Mouse (Mus musculus): ENCODE data around the gene Eef1g. TPM values are rescaled to one million over a fixed set of nuclear protein-coding genes. Genes with fewer than 3 reads are reported as not detected.

The Eef1g gene
- polyA plus RNA-seq, 1 experiment from 2014 or later: 550 TPM

- H3K4me1 ChIP-seq: peaks cover 28% of the 10 kb centered on the region
- no peak for DNase-seq (ENCODE audit: low spot score)
- peak overlapping the region; percentile 89 for H3K4me3 ChIP-seq
- WGBS: 79% methylated on average over 7 of the region's 7 CpGs
- no peaks in the 10 kb centered on the region for H3K9me3 ChIP-seq
- H3K36me3 ChIP-seq (replicated peaks): peaks cover 66% of the 10 kb centered on the region
- H3K27me3 ChIP-seq (replicated peaks; ENCODE audit: low read depth, poor library complexity, severe bottlenecking): no peaks in the 10 kb centered on the region
- H3K27ac ChIP-seq (replicated peaks): peak overlapping the region; percentile 12; the same call in 1 of the 2 replicates
Observed at GRCm38 (mm10) chr19:8930771-8931170, 36.1 kb upstream of the Eef1g start.

GRCm38 (mm10) chr19:8936736-8937135, 30.1 kb upstream of the Eef1g start:
- Histone ChIP-seq H3K9me3 (no peaks in the 10 kb centered on the region), H3K4me3 (no peak overlapping the region), H3K27me3 (replicated peaks; ENCODE audit: low read depth, poor library complexity, severe bottlenecking) (no peaks in the 10 kb centered on the region), H3K36me3 (replicated peaks) (peaks cover 81% of the 10 kb centered on the region), H3K4me1 (peaks cover 14% of the 10 kb centered on the region), H3K27ac (replicated peaks) (no peak overlapping the region)
- 88% methylated on average over 2 of the region's 2 CpGs for WGBS
- DNase-seq (ENCODE audit: low spot score): no peak

- WGBS: 79% methylated on average over 15 of the region's 15 CpGs
- H3K36me3 ChIP-seq (replicated peaks): peaks cover 74% of the 10 kb centered on the region
- peak overlapping the region; percentile 97 for H3K4me3 ChIP-seq
- H3K27me3 ChIP-seq (replicated peaks; ENCODE audit: low read depth, poor library complexity, severe bottlenecking): no peaks in the 10 kb centered on the region
- H3K9me3 ChIP-seq: no peaks in the 10 kb centered on the region
- H3K4me1 ChIP-seq: peaks cover 38% of the 10 kb centered on the region
- no peak for DNase-seq (ENCODE audit: low spot score)
- peak overlapping the region; percentile 99 for H3K27ac ChIP-seq (replicated peaks)
Observed at GRCm38 (mm10) chr19:8940526-8941133, 26.2 kb upstream of the Eef1g start.

- no peak for DNase-seq (ENCODE audit: low spot score)
- Histone ChIP-seq H3K27ac (replicated peaks) (peak overlapping the region; percentile 99), H3K36me3 (replicated peaks) (peaks cover 74% of the 10 kb centered on the region), H3K4me1 (peaks cover 38% of the 10 kb centered on the region), H3K9me3 (no peaks in the 10 kb centered on the region), H3K4me3 (peak overlapping the region; percentile 97), H3K27me3 (replicated peaks; ENCODE audit: low read depth, poor library complexity, severe bottlenecking) (no peaks in the 10 kb centered on the region)
- 46% methylated on average over 10 of the region's 10 CpGs for WGBS
Observed at GRCm38 (mm10) chr19:8941136-8941514, 25.7 kb upstream of the Eef1g start.

GRCm38 (mm10) chr19:8941515-8942217, 25.2 kb upstream of the Eef1g start, which contains the start of gene Mta2:
Gene Mta2, plus strand, starts transcription at chr19:8941875.
- peak within 1 kb of the TSS; percentile 97 for H3K4me3 ChIP-seq
- H3K36me3 ChIP-seq (replicated peaks): peaks cover 74% of the 10 kb centered on the region
- under 1% methylated on average over 64 of the region's 64 CpGs for WGBS
- H3K27me3 ChIP-seq (replicated peaks; ENCODE audit: low read depth, poor library complexity, severe bottlenecking): no peaks in the 10 kb centered on the region
- peak within 1 kb of the TSS; percentile 99 for H3K27ac ChIP-seq (replicated peaks)
- DNase-seq (ENCODE audit: low spot score): peak; percentile 99
- H3K4me1 ChIP-seq: peaks cover 38% of the 10 kb centered on the region
- no peaks in the 10 kb centered on the region for H3K9me3 ChIP-seq

GRCm38 (mm10) chr19:8942276-8942964, 24.4 kb upstream of the Eef1g start:
- peak overlapping the region; percentile 99 for H3K27ac ChIP-seq (replicated peaks)
- WGBS: under 1% methylated on average over 46 of the region's 46 CpGs
- H3K9me3 ChIP-seq: no peaks in the 10 kb centered on the region
- H3K4me1 ChIP-seq: peaks cover 38% of the 10 kb centered on the region
- H3K4me3 ChIP-seq: peak overlapping the region; percentile 97
- H3K36me3 ChIP-seq (replicated peaks): peaks cover 74% of the 10 kb centered on the region
- peak; percentile 74 for DNase-seq (ENCODE audit: low spot score)
- H3K27me3 ChIP-seq (replicated peaks; ENCODE audit: low read depth, poor library complexity, severe bottlenecking): no peaks in the 10 kb centered on the region

- Histone ChIP-seq H3K27me3 (replicated peaks; ENCODE audit: low read depth, poor library complexity, severe bottlenecking) (no peaks in the 10 kb centered on the region), H3K4me3 (peak overlapping the region; percentile 97), H3K9me3 (no peaks in the 10 kb centered on the region), H3K27ac (replicated peaks) (peak overlapping the region; percentile 99), H3K36me3 (replicated peaks) (peaks cover 74% of the 10 kb centered on the region), H3K4me1 (peaks cover 38% of the 10 kb centered on the region)
- 76% methylated on average over 2 of the region's 2 CpGs for WGBS
- DNase-seq (ENCODE audit: low spot score): no peak
Observed at GRCm38 (mm10) chr19:8943047-8943446, 23.8 kb upstream of the Eef1g start.

GRCm38 (mm10) chr19:8944062-8944461, 22.8 kb upstream of the Eef1g start:
- peak overlapping the region; percentile 21 for H3K27ac ChIP-seq (replicated peaks)
- H3K27me3 ChIP-seq (replicated peaks; ENCODE audit: low read depth, poor library complexity, severe bottlenecking): no peaks in the 10 kb centered on the region
- 76% methylated on average over 5 of the region's 5 CpGs for WGBS
- peaks cover 38% of the 10 kb centered on the region for H3K4me1 ChIP-seq
- H3K9me3 ChIP-seq: no peaks in the 10 kb centered on the region
- peak overlapping the region; percentile 97 for H3K4me3 ChIP-seq
- peak; percentile 35 for DNase-seq (ENCODE audit: low spot score)
- H3K36me3 ChIP-seq (replicated peaks): peaks cover 74% of the 10 kb centered on the region

- WGBS: 48% methylated on average over 5 of the region's 5 CpGs
- Histone ChIP-seq H3K27ac (replicated peaks) (peak overlapping the region; percentile 51), H3K4me3 (peak overlapping the region; percentile 97), H3K9me3 (no peaks in the 10 kb centered on the region), H3K36me3 (replicated peaks) (peaks cover 75% of the 10 kb centered on the region), H3K4me1 (peaks cover 38% of the 10 kb centered on the region), H3K27me3 (replicated peaks; ENCODE audit: low read depth, poor library complexity, severe bottlenecking) (no peaks in the 10 kb centered on the region)
- peak; percentile 85 for DNase-seq (ENCODE audit: low spot score)
Observed at GRCm38 (mm10) chr19:8944750-8945149, 22.1 kb upstream of the Eef1g start.

GRCm38 (mm10) chr19:8945251-8945650, 21.6 kb upstream of the Eef1g start:
- Histone ChIP-seq H3K9me3 (no peaks in the 10 kb centered on the region), H3K4me3 (peak overlapping the region; percentile 97), H3K36me3 (replicated peaks) (peaks cover 77% of the 10 kb centered on the region), H3K4me1 (peaks cover 36% of the 10 kb centered on the region), H3K27me3 (replicated peaks; ENCODE audit: low read depth, poor library complexity, severe bottlenecking) (no peaks in the 10 kb centered on the region), H3K27ac (replicated peaks) (peak overlapping the region; percentile 51; the same call in 1 of the 2 replicates)
- WGBS: 90% methylated on average over 6 of the region's 6 CpGs
- no peak for DNase-seq (ENCODE audit: low spot score)

GRCm38 (mm10) chr19:8946929-8947328, 19.9 kb upstream of the Eef1g start:
- Histone ChIP-seq H3K4me1 (peaks cover 24% of the 10 kb centered on the region), H3K27ac (replicated peaks) (no peak overlapping the region), H3K36me3 (replicated peaks) (peaks cover 88% of the 10 kb centered on the region), H3K4me3 (no peak overlapping the region), H3K27me3 (replicated peaks; ENCODE audit: low read depth, poor library complexity, severe bottlenecking) (no peaks in the 10 kb centered on the region), H3K9me3 (no peaks in the 10 kb centered on the region)
- WGBS: 94% methylated on average over 7 of the region's 7 CpGs
- no peak for DNase-seq (ENCODE audit: low spot score)

- Histone ChIP-seq H3K27ac (replicated peaks) (no peak overlapping the region), H3K36me3 (replicated peaks) (peaks cover 81% of the 10 kb centered on the region), H3K4me3 (no peak overlapping the region), H3K9me3 (no peaks in the 10 kb centered on the region), H3K4me1 (peaks cover 26% of the 10 kb centered on the region), H3K27me3 (replicated peaks; ENCODE audit: low read depth, poor library complexity, severe bottlenecking) (no peaks in the 10 kb centered on the region)
- DNase-seq (ENCODE audit: low spot score): no peak
- 90% methylated on average over 5 of the region's 5 CpGs for WGBS
Observed at GRCm38 (mm10) chr19:8950190-8950589, 16.7 kb upstream of the Eef1g start.

All from embryonic facial prominence, embryonic 10.5 days (tissue).